Mouse (Mus musculus): ENCODE measurements at regions not wholly inside any gene's neighbourhood (a gene's known extent, or its start where the extent isn't known, plus 50 kb on each side); places are given as distances from the start of the nearest gene placed in this dataset.

GRCm38 (mm10) chr10:30265129-30265528 is 64.8 kb upstream of the Cenpw start:
- no peak for DNase-seq (ENCODE audit: low spot score in 2 of 2)

GRCm38 (mm10) chr10:30259716-30260115 is 59.4 kb upstream of the Cenpw start:
- DNase-seq (ENCODE audit: low spot score in 2 of 2): no peak

GRCm38 (mm10) chr10:30257889-30258288 is 57.5 kb upstream of the Cenpw start:
- DNase-seq (ENCODE audit: low spot score in 2 of 2): no peak
